Mouse (Mus musculus): Measurements from ENCODE around the gene Tfcp2l1.
"Not testable (repeated sequence)": the region's sequence is repeated elsewhere in the genome, so short reads cannot be mapped to it uniquely, and the experiment has no call there.

Tfcp2l1 gene

GRCm38 (mm10) chr1:118627781-118628464 lies at the start of gene Tfcp2l1:
Gene Tfcp2l1 (plus strand): TSS chr1:118627945.
- DNase-seq (ENCODE audit: low spot score): peak; percentile 92

DNA sequence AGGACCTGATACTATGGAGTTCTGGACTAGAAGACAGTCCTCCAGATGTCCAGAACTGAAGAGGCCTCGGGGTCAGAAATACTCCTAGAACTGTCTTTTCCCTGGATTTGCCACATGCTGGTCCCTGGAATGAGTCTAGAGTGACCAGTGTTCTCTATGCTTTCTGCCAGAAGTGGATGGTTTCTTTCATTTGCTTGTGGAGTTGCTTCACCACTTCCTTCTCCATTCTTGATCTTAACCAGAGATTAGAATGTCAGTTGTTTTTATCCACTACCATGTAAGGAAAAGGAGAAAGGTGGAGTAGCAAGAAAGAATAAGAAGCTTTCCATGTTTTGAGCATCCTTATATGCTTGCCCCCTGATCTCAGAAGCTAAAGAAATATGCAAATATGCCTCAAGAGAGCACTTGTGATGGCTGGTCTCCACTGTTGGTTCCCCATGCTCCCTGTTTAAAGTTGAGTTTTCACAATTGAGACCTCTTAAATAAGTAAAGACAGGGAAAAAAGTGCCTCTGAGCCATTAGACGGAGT lies 47.5 kb upstream of the Tfcp2l1 start:
- no peak for DNase-seq (ENCODE audit: low spot score)

DNA sequence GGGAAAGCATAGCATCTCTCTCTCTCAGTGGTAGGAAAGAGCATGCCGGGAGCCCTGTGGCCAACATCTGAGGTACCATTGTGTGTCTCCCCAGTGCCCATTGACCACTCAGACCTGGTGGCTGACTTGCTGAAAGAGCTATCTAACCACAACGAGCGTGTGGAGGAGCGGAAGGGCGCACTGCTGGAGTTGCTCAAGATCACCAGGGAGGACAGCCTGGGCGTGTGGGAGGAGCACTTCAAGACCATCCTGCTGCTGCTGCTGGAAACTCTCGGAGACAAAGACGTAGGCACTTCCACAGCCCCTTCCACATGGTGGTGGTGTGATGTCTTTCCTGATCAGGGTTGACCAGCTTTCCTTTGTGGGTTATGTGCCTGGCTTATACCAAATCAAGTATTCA lies 46.6 kb upstream of the Tfcp2l1 start:
- DNase-seq (ENCODE audit: low spot score): no peak

- DNase-seq (ENCODE audit: low spot score): no peak
These were observed 38.0 kb upstream of the Tfcp2l1 start for GRCm38 (mm10) chr1:118589721-118590120.

DNA sequence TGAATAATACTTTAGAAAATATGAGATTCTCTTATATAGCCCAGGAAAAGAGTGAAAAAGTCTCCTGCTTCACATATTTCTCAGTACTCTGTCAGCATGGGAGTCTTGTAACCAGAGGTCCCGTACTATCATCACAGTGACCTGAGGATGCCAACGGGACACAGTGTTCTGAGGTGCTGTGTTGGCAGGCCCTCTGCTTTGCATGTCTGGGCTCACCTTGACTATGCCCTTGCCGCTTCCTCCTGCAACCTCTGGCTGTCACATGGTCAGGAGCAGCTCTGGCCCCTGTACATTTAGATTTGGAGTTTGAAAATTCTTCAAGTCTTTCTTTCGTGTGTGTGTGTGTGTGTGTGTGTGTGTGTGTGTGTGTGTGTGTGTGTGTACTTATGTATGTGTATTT lies 34.8 kb upstream of the Tfcp2l1 start:
- no peak for DNase-seq (ENCODE audit: low spot score)

GRCm38 (mm10) chr1:118595395-118595794 lies 32.4 kb upstream of the Tfcp2l1 start:
- no peak for DNase-seq (ENCODE audit: low spot score)

DNA sequence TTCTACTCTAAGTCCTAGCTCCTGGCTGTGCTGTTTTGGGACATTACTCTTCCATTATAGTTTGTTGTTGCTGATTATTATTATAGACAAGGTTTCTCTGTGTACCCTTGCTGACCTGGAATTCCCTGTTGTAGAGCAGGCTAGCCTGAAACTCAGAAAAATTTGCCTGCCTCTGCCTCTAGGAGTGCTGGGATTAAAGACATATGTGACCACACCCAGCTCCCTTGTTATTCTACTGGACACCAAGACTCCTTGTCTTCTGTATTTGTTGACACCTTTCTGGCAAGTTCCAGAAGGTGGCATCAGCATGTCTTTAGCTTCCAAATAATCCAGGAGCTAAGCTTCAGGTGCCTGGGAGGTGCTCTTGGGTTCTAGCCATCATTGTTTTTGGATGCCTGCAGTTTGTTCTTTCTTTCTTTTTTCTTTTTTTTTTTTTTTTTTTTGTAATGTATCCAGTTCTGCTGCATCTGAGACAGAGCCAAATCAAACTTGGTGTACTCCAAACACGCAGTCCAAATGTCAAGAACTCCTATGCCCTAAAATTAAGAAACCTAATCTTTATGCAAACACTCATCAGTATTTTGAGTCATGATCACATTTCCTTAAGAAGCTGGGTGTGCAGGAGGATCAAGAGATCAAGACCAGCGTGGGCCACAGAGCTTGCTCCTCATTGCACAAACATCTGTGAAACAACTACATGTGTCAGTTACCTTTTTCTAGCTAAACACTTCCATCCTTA lies 30.1 kb upstream of the Tfcp2l1 start:
- no peak for DNase-seq (ENCODE audit: low spot score)

GRCm38 (mm10) chr1:118598339-118598738 lies 29.4 kb upstream of the Tfcp2l1 start:
- DNase-seq (ENCODE audit: low spot score): peak; percentile 11

DNA sequence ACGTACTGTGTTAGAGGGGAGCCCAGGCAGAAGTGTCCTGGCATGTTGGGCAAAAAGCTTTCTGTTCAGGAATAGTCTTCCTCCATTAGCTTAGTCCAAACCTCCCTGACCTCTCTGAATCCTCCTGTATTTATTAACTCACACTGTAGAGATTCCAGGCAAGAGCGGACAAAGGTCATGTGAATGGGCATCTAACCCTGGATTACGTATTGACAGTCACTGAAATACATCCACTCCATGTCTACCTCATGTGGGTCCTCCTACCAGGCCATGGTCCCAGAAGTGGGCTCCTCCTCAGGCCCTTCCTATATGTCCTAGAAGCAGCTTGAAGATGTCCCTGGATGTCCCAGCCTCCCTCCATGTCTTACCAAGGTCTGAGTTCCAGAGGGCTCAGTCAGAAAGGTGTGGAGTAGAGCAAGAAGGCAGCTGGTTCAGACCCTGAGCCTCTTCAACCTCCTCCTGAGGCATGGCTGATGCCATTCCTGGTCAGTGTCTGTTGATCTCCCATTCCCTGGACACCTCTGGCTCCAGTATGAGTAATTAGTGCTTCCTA lies 14.0 kb upstream of the Tfcp2l1 start:
- no peak for DNase-seq (ENCODE audit: low spot score)

DNA sequence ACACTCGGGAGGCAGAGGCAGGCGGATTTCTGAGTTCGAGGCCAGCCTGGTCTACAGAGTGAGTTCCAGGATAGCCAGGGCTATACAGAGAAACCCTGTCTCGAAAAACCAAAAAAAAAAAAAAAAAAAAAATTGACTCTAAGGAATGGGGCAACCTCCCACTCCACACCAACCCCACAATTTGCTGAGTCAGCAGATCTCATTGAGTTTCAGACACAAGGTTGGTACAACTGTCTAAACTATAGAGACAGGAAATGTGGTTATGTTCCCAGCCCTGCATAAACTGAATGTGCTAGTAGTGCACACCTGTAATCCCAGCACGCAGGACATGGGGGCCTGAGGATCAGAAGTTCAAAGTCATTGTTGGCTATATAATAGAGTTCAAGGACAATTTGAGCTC lies 6.7 kb upstream of the Tfcp2l1 start:
- not testable (repeated sequence) for DNase-seq (ENCODE audit: low spot score)

DNA sequence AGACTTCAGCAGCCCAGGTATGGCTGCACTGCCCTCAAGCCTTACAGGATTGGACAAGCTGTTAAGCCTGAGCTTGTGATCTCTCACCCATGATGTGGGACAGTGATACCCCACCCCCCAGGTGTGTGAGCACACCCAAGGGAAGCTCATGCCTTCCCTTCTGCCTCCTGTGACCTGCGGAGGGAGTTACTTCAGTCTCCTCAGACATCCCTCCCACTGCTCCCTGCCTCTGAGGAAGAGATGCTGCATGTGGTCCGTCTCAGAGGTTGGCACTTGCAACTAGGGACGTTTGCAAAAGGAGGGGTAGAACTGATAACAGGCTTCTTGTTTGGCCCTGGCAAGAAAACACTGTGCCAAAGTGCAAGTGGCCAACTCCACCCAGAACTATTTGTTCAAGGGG lies 4.9 kb upstream of the Tfcp2l1 start:
- peak; percentile 15 for DNase-seq (ENCODE audit: low spot score)

DNA sequence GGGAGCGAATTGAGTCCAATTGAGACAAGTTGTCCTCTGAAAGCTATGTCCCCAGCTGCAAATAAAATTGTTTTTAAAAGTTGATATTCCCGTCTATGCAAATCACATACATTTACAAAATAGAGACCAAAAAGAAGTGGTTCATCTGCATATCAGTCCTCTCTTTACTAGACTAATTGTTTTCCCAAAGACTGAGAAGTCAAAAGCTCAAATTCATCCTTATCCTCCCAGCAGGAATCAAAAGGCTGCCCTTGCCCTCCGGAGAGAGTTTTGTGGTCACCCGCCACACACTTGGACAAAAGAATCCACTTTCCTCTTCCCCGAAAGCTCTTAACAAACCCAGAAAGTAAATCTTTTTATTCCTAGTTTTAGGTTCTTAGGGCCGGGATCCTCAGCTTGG lies 2.3 kb upstream of the Tfcp2l1 start:
- DNase-seq (ENCODE audit: low spot score): no peak

- DNase-seq (ENCODE audit: low spot score): no peak
These were observed 1.8 kb upstream of the Tfcp2l1 start for GRCm38 (mm10) chr1:118625921-118626320.

- DNase-seq (ENCODE audit: low spot score): no peak
These were observed 1.3 kb upstream of the Tfcp2l1 start for GRCm38 (mm10) chr1:118626452-118626851.

DNA sequence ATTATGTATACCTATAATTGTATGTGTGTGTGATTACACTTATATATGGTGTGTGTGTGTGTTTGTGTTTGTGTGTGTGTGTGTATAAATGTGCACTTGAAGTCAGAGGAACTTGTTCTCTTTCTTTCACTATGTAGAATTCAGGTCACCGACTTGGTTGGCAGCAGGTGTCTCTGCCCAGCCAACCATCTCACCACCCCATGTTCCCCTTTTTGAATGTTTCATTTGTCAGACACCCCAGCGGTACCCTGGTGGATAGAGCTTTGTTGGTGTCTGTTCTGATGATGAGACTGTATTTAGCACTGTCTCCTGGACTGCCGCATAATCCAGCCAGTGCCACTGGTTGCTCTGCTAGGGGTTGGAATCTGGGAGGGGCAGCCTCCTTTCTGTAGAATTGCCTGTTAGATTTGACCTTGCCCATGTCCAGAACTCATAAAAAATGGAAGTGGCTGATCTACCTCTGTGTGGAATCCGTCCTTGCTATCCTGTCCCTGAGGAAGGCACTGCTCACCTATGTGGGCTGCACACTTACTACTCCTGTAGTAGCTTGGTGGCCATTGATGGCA lies 5.8 kb downstream of the Tfcp2l1 start:
- DNase-seq (ENCODE audit: low spot score): no peak

DNA sequence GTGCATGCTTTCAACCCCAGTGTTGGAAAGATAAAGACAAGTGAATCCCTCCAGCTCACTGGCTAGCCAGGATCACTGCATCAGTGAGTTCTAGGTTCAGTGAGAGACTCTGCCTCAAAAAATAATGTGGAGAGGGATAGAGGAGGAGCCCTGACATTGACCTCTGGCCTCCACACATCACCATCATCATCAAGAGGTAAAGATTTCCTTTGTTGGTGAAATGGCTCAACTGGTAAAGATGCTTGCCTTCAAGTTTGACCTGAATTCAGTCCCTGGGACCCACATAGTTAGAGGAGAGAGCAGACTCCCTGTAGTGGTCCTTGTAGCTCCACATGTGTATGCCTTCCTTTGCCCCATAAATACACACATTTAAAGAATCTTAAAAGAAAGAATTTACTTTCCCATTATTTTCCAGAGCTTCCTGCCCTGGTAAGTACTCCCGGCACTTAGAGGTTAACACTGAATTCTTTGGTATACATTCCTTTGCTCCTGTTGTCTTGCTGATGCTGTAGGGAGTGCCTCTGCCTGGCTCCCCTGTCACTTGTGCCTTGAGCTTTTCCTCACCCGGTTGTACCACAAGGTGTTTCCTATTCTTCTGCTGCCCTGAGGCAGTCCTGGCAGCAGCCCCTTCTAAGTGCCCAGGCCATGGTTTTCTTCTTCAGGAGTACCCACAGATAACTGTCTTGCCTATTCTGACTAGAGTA lies 14.7 kb downstream of the Tfcp2l1 start:
- no peak for DNase-seq (ENCODE audit: low spot score)

- peak; percentile 30 for DNase-seq (ENCODE audit: low spot score)
These were observed 15.6 kb downstream of the Tfcp2l1 start for GRCm38 (mm10) chr1:118643138-118643979.

- no peak for DNase-seq (ENCODE audit: low spot score)
These were observed 18.0 kb downstream of the Tfcp2l1 start for GRCm38 (mm10) chr1:118645701-118646100.

DNA sequence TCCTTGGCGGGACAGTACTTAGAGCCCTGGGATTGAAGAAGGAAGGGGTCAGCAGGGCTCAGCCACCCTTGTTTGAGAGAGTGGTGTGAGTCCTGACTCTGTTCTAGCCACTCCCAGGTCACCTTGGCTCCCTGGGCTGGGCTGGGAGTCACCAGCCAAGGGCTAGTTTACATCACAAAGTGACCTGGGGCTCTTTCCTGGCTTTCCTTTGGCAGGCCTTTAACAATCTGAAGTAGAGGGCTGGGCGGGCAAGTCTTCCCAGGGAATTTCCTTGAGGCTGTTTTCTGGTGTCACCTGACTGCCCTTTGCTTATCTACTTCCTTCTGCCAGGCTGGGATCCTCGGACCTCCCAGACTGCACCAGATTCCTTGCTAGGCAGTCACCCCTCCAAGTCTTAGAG lies 20.3 kb downstream of the Tfcp2l1 start:
- DNase-seq (ENCODE audit: low spot score): no peak

DNA sequence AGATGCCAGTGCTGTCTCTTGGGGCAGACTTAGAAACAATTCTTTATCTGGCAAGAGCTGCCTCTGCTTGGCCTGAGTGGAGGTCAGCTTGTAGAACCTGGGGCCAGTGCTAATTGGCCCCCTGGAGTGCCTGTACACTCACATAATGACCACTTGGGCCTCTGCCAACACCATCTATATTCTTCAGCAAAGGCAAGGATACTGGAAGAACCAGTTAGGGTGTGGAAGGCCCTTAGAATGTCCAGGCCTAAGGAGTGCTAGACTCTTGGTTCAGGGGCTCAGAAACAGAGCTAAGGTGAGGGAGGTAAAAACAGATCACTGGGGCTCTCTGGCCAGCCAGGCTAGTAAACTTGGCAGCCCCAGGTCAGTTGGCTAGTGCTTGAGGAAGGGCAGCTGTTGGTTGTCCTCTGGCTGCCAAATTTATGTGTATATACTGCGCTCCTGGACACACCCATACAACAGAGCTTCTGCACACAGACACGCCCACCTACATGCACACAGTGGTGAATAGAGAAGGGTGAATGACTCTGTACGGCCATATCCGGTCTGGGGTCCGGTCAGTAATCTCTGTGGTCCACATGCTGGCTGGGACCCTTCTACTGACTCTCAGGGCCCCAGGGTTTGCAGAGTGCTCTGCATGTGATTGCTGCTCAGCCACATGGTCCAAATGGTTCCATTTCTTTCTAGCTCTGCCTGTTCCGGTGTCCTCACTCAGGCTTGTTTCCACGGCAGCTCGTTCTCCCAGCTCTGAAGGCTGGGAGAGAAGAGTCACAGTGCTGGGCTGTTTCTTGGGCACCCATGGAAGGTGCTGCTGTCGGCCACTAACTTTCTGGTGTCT lies 22.4 kb downstream of the Tfcp2l1 start:
- peak; percentile 66 for DNase-seq (ENCODE audit: low spot score)

GRCm38 (mm10) chr1:118650771-118651080 lies 23.0 kb downstream of the Tfcp2l1 start:
- no peak for DNase-seq (ENCODE audit: low spot score)

Data from urinary bladder, postnatal 14 days (tissue).